Mouse (Mus musculus): ENCODE results near the gene Nrcam.

Gene Nrcam

GRCm38 (mm10) chr12:44371076-44371710, 42.5 kb downstream of the Nrcam start:
- no peak for DNase-seq

- peak; percentile 38 to 57 for DNase-seq
These were observed 47.3 kb downstream of the Nrcam start for GRCm38 (mm10) chr12:44375956-44376355.

DNA sequence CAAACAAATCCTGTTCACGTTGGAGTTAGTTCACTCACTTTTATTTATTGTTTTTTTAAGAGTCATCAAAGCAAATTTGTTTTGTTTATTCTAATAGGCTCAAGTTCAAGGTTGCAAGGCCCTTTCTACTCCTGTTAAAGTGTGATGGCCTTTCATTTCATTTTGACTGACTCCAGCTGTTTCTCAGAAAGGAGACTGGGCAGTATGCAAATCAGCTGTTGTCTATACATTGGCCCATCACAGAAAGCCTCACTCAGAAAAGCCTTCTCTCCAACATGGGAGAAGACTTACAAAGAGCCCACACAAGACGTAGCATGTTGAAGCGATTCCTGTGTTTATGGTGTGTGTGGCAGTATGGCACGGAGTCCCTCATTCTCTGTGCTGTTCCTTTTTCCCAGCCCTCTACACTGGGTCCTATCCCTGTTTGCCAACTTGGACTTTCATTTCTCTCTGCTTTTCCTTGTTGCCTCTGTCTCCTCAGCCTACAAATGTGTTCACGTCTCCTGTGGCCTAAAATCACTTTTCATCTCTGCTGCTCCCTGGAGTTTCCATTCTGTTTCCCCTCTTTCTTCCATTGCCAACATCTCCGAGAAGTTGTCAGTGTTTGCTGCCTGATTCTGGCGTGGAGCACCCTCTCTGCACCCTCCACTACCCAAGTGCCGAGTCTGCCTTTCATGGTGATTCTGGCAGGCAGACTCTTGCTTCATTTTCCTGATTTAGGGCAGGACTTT, 49.9 kb downstream of the Nrcam start:
- no peak for DNase-seq

- DNase-seq: peak in 1 of 2 experiments; percentile 64
These were observed 52.1 kb downstream of the Nrcam start for GRCm38 (mm10) chr12:44380805-44381204.

- DNase-seq: no peak
These were observed 57.7 kb downstream of the Nrcam start for GRCm38 (mm10) chr12:44386398-44386797.

DNA sequence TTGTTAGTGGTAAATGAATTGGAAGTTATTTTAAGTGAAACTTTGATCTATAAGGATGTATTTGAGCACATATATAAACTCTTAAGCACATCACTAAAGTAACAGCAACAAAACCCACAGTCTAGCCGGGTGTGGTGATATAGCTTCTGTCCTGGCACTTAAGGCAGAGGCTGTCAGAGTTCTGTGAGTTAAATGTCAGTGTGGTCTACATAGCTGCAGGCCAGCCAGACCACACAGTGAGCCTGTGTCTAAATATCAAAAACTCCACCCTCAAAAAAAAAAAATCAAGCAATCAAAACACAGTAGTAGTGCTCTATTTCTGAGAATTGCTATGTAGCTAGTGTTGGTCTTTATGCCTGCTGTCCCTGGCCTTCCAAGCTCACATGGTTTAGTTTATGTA, 59.5 kb downstream of the Nrcam start:
- no peak for DNase-seq

GRCm38 (mm10) chr12:44390391-44391137, 61.9 kb downstream of the Nrcam start:
- no peak for DNase-seq

DNA sequence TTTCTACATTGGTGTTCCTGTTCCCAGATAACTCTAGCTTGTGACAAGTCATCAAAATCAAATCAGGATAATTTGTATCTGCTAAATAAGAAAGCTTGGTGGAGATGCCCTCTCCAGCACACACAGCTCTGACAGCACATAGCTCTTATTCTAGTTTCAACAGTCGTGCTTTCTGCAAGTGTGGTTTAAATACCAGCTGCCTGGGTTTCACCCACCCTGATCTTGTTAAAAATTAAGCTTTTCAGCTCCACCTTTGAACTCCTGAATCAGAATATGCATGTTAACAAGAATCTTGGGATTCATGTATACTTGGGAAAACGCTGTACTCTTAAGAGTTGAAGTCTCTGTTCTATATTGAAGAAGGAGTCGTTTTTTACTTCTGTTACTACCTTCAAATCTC, 66.2 kb downstream of the Nrcam start:
- DNase-seq: no peak

GRCm38 (mm10) chr12:44397782-44398181, 69.1 kb downstream of the Nrcam start:
- DNase-seq: no peak

DNA sequence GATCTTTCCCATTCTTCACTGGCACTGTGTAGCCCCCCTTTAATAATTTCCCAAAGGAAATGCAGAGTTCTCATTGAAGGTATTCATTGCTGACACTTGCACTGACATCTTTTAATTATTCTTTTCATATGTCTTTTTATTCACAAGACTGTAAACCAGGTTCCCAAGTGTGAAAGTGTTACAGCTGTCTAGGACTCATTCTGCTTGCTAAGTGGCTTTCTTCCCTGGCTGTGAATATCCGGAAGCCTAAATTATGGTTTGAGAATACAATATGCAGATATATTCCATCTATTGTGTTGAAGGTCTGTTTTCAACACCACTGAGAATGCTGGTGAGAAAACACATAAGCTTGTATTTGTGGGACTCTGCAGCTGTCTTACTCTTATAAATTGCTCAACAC, 73.4 kb downstream of the Nrcam start:
- no peak for DNase-seq

- DNase-seq: no peak
These were observed 74.6 kb downstream of the Nrcam start for GRCm38 (mm10) chr12:44403270-44403669.

DNA sequence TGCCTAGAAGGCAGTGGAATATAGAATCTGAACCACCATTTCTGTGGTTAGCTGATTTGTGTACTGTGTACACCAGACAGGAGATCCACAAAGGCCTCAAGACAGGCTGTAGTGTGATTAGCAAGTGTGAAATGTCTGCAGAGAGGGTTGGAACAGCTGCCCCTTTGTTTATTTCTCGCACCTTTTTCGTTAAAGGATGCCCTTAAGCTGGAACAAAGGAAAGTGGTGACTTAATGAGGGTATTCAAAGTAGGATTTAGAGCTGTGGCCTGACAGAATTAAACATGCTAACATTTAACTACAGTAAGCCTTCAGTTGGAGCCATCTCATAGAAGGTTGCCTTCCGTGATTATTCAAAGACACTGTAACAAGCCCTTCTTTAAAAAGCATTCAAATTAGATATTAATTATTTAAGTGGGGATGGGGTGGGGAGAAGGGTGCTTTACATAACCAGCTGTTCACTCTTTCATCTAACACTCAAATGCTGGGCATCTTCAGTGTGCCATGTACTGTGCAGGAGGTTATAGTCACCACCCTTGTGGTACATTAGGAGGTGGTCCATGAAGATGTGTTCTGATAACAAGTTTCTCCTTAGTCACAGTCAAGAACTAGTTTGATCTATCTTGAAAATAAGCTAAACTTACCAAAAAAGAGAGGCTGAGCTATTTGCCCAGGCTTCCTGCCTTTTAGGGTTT, 75.2 kb downstream of the Nrcam start:
- no peak for DNase-seq

DNA sequence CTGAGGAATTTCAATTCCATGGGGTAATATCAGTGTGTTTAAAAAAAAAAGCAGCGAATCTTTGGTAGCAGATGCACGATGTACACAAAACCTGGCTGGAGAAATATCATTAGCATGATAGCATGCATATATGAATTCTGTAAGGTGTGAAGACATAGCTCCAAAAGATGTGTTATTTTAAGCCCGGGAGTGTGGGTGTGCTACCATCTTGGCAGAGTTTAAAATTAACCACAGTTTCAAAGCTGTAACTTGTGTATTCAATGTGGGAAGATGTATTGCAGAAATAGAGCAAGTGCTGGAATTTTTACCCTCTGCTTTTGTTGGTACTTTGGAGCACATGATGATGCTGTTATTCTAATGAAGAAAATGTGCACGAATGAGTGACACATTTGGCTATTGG, 81.1 kb downstream of the Nrcam start:
- no peak for DNase-seq

GRCm38 (mm10) chr12:44411031-44411430, 82.3 kb downstream of the Nrcam start:
- DNase-seq: peak; percentile 23 to 73

GRCm38 (mm10) chr12:44422154-44422866, 93.6 kb downstream of the Nrcam start:
- DNase-seq: no peak

DNA sequence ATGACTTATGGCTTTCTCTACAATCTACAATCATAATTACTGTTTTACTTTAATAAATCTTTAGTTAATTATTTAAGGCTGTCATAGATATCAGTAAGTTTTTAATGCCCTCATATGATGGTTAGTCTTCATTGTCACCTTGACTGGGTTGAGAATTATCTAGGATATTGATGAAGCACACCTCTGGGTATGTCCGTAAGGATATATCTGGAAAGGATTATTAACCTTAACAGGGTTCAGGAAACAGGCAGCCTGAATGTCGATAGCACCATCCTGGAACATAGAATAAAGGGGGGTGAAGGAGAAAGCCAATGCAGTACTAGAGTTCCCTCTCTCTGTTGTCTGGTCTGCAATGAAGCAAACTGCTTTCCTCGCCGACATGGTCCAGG, 94.2 kb downstream of the Nrcam start:
- DNase-seq: no peak

- DNase-seq: no peak
These were observed 95.3 kb downstream of the Nrcam start for GRCm38 (mm10) chr12:44424011-44424410.

GRCm38 (mm10) chr12:44425040-44425439, 96.4 kb downstream of the Nrcam start:
- no peak for DNase-seq

- DNase-seq: peak; percentile 58 to 74
These were observed 101.7 kb downstream of the Nrcam start for GRCm38 (mm10) chr12:44430335-44430734.

DNA sequence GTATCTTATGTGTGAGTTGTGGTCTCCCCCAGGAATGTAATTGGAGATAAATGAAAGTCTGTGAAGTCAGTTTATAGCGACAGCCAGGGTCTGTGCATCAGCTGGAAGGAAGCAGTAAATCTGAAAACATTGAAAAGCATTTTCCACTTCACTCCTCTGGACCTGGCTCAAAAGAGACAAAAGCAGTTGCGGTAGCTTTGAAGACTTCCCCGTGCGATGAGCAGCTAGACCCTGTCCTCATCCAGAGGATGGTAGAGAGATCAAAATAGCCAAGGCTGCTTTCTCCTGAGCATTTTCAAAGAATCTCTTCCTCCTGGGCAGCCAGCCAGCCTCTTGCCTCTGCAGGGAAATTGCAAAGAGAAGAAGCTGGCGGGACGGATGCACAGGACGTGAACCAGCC, 102.3 kb downstream of the Nrcam start:
- DNase-seq: peak; percentile 76 to 79

DNA sequence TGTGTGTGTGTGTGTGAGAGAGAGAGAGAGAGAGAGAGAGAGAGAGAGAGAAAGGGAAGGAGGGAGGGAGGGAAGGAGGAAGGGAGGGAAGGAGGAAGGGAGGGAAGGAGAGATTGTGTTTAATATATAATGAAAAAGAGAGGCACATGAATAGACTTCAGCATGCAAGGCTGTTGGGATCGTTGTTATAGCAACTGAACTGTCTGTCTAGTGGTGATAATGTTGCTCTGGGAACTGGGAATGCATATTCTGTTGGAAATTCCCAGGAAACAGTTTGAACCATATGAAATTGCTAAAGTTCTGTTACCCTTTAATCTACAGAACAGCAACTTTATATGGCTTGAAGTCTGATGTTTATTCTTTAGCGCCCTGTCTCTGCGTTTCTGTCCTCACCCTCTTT, 104.0 kb downstream of the Nrcam start:
- DNase-seq: no peak

DNA sequence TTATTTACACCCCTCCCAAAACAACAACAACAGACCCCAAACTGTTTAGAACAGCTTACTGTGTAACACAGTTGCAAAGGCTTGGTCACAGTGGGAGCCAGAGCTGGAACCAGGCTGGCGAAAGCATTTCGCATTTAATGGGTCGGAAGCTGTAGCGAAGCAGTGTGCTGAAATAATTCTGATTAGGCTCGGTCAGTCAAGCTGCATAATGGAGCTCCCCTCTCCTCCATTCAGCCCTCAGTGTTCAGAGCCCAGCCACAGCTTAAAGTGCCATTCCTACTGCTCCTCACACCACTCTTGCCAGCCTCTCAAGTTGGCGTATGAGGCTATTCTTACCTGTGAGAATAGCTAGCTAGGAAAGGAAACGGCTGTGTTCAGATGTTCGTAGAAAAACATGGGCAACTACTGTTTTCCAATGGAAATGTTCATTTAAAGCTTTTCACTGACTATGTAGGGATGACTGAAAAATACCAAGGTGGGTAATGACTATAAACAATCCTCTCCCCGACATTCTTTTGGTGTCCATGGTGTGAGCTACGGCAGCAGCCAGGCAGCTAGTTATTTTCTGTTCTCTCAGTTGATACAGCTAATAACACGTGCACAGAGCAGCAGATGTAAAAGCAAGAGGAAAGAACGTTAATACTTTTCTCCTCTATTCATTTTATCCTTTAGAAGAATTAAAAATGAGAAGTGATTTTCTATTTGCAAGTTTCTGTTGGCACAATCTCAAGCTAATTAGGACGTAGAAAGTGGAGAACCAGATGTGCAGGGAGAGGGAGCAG, 108.6 kb downstream of the Nrcam start:
- peak; percentile 40 to 60 for DNase-seq
